Mouse (Mus musculus) embryonic facial prominence, embryonic 10.5 days (tissue): ENCODE data around the gene Plxdc1. TPM values are rescaled to one million over a fixed set of nuclear protein-coding genes. Genes with fewer than 3 reads are reported as not detected.

Experiments used
- DNase-seq: peaks from one replicate; pipeline ENCODE4 v3.0.0-alpha.2; 2017; ENCODE audit warnings: low spot score
- H3K27ac ChIP-seq: fragments of 300-500 bp; sonication (generic); replicated peaks from 2 replicates; pipeline ENCODE4 v1.5.1; 2016; ENCODE audit warnings: mild to moderate bottlenecking
- H3K27me3 ChIP-seq: fragments of 300-500 bp; sonication (generic); replicated peaks from 2 replicates; pipeline ENCODE4 v1.6.1; 2016; ENCODE audit warnings: low read depth, mild to moderate bottlenecking; ENCODE audit not compliant: poor library complexity, severe bottlenecking
- H3K36me3 ChIP-seq: fragments of 300-500 bp; sonication (generic); replicated peaks from 2 replicates; pipeline ENCODE4 v1.6.1; 2016; ENCODE audit warnings: mild to moderate bottlenecking, moderate library complexity
- H3K4me1 ChIP-seq: fragments of 300-500 bp; sonication (generic); 2 replicates; pipeline ENCODE4 v1.6.1; 2016
- H3K4me3 ChIP-seq: fragments of 300-500 bp; sonication (generic); 2 replicates; pipeline ENCODE4 v1.5.1; 2016; ENCODE audit warnings: mild to moderate bottlenecking, moderate library complexity
- H3K9me3 ChIP-seq: fragments of 300-500 bp; sonication (generic); 2 replicates; pipeline ENCODE4 v1.6.1; 2016; ENCODE audit warnings: mild to moderate bottlenecking
- WGBS: fragments of 180-500 bp; shearing (Covaris S2); methylation state at CpG from one replicate; pipeline ENCODE4 v1.1.7; 2016; 5-methylcytosine and 5-hydroxymethylcytosine counted together
- polyA plus RNA-seq: library from polyadenylated mRNA; unstranded; fragments of >200 nt; fragmentation: Nextera tagmentation; extraction: Ambion mirVana; gene quantifications from 2 replicates; pipeline ENCODE4 v1.2.1, GENCODE M21; 2016

Gene Plxdc1
- polyA plus RNA-seq, 1 experiment from 2014 or later: 0.07 TPM

GRCm38 (mm10) chr11:98011716-98012115 is 25.5 kb upstream of the Plxdc1 start:
- Histone ChIP-seq H3K9me3 (no peaks in the 10 kb centered on the region), H3K4me3 (peak overlapping the region; percentile 16; the same call in 1 of the 2 replicates), H3K4me1 (peaks cover 13% of the 10 kb centered on the region), H3K36me3 (peaks cover 58% of the 10 kb centered on the region), H3K27me3 (peaks cover 17% of the 10 kb centered on the region), H3K27ac (no peak overlapping the region)
- no peak for DNase-seq
- WGBS: 59% methylated on average over 9 of the region's 9 CpGs

- 88% methylated on average over 11 of the region's 11 CpGs for WGBS
- peaks cover 38% of the 10 kb centered on the region for H3K27me3 ChIP-seq
- peaks cover 30% of the 10 kb centered on the region for H3K4me1 ChIP-seq
- H3K36me3 ChIP-seq: peaks cover 47% of the 10 kb centered on the region
- H3K4me3 ChIP-seq: no peak overlapping the region
- no peaks in the 10 kb centered on the region for H3K9me3 ChIP-seq
- H3K27ac ChIP-seq: no peak overlapping the region
- DNase-seq: no peak
Observed at GRCm38 (mm10) chr11:98008087-98008486, 21.8 kb upstream of the Plxdc1 start.

GRCm38 (mm10) chr11:98005686-98006085 is 19.4 kb upstream of the Plxdc1 start:
- 87% methylated on average over 10 of the region's 10 CpGs for whole genome bisulfite sequencing
- no peak for DNase-seq
- Histone ChIP-seq H3K4me1 (peaks cover 42% of the 10 kb centered on the region), H3K27ac (no peak overlapping the region), H3K36me3 (peaks cover 38% of the 10 kb centered on the region), H3K27me3 (peaks cover 45% of the 10 kb centered on the region), H3K4me3 (no peak overlapping the region), H3K9me3 (no peaks in the 10 kb centered on the region)

GRCm38 (mm10) chr11:98005076-98005475 is 18.8 kb upstream of the Plxdc1 start:
- Histone ChIP-seq H3K4me3 (peak overlapping the region; percentile 33), H3K27ac (no peak overlapping the region), H3K4me1 (peaks cover 49% of the 10 kb centered on the region), H3K9me3 (no peaks in the 10 kb centered on the region), H3K27me3 (peaks cover 52% of the 10 kb centered on the region), H3K36me3 (peaks cover 33% of the 10 kb centered on the region)
- peak; percentile 49 for DNase-seq
- 30% methylated on average over 13 of the region's 13 CpGs for WGBS

GRCm38 (mm10) chr11:98004161-98004560 is 17.9 kb upstream of the Plxdc1 start:
- Histone ChIP-seq H3K9me3 (no peaks in the 10 kb centered on the region), H3K36me3 (peaks cover 24% of the 10 kb centered on the region), H3K27ac (no peak overlapping the region), H3K4me1 (peaks cover 54% of the 10 kb centered on the region), H3K27me3 (peaks cover 61% of the 10 kb centered on the region), H3K4me3 (no peak overlapping the region)
- DNase-seq: no peak
- 91% methylated on average over 8 of the region's 8 CpGs for WGBS

GRCm38 (mm10) chr11:98003171-98003671 is 17.0 kb upstream of the Plxdc1 start:
- Histone ChIP-seq H3K4me3 (peak overlapping the region; percentile 46), H3K9me3 (no peaks in the 10 kb centered on the region), H3K36me3 (peaks cover 16% of the 10 kb centered on the region), H3K27ac (peak overlapping the region; percentile 30; the same call in 1 of the 2 replicates), H3K4me1 (peaks cover 54% of the 10 kb centered on the region), H3K27me3 (peaks cover 67% of the 10 kb centered on the region)
- 42% methylated on average over 17 of the region's 17 CpGs for WGBS
- no peak for DNase-seq

GRCm38 (mm10) chr11:98002627-98003026 is 16.4 kb upstream of the Plxdc1 start:
- peak overlapping the region; percentile 46 for H3K4me3 ChIP-seq
- peaks cover 54% of the 10 kb centered on the region for H3K4me1 ChIP-seq
- peak; percentile 86 for DNase-seq
- 8% methylated on average over 12 of the region's 12 CpGs for WGBS
- no peaks in the 10 kb centered on the region for H3K9me3 ChIP-seq
- peaks cover 16% of the 10 kb centered on the region for H3K36me3 ChIP-seq
- H3K27ac ChIP-seq: peak overlapping the region; percentile 30; the same call in 1 of the 2 replicates
- H3K27me3 ChIP-seq: peaks cover 73% of the 10 kb centered on the region

GRCm38 (mm10) chr11:98001986-98002385 is 15.7 kb upstream of the Plxdc1 start:
- peaks cover 54% of the 10 kb centered on the region for H3K4me1 ChIP-seq
- H3K27me3 ChIP-seq: peaks cover 77% of the 10 kb centered on the region
- H3K27ac ChIP-seq: no peak overlapping the region
- no peaks in the 10 kb centered on the region for H3K9me3 ChIP-seq
- H3K4me3 ChIP-seq: 0 out of 2 replicates have a peak overlapping the region, but pooled peaks have one; percentile 46
- peaks cover 16% of the 10 kb centered on the region for H3K36me3 ChIP-seq
- DNase-seq: no peak
- 58% methylated on average over 6 of the region's 6 CpGs for WGBS

- peaks cover 16% of the 10 kb centered on the region for H3K36me3 ChIP-seq
- H3K27me3 ChIP-seq: peaks cover 83% of the 10 kb centered on the region
- 40% methylated on average over 11 of the region's 11 CpGs for WGBS
- no peak overlapping the region for H3K27ac ChIP-seq
- DNase-seq: no peak
- no peaks in the 10 kb centered on the region for H3K9me3 ChIP-seq
- H3K4me1 ChIP-seq: peaks cover 54% of the 10 kb centered on the region
- H3K4me3 ChIP-seq: no peak overlapping the region
Observed at GRCm38 (mm10) chr11:98001351-98001824, 15.1 kb upstream of the Plxdc1 start.

- peaks cover 57% of the 10 kb centered on the region for H3K4me1 ChIP-seq
- H3K27ac ChIP-seq: no peak overlapping the region
- 49% methylated on average over 7 of the region's 7 CpGs for WGBS
- H3K36me3 ChIP-seq: peaks cover 15% of the 10 kb centered on the region
- H3K27me3 ChIP-seq: peaks cover 85% of the 10 kb centered on the region
- no peak for DNase-seq
- H3K4me3 ChIP-seq: no peak overlapping the region
- H3K9me3 ChIP-seq: no peaks in the 10 kb centered on the region
Observed at GRCm38 (mm10) chr11:98000378-98001140, 14.3 kb upstream of the Plxdc1 start.

- H3K36me3 ChIP-seq: peaks cover 7% of the 10 kb centered on the region
- H3K27me3 ChIP-seq: peaks cover 86% of the 10 kb centered on the region
- 74% methylated on average over 5 of the region's 5 CpGs for WGBS
- no peak for DNase-seq
- no peak overlapping the region for H3K27ac ChIP-seq
- no peak overlapping the region for H3K4me3 ChIP-seq
- H3K4me1 ChIP-seq: peaks cover 57% of the 10 kb centered on the region
- no peaks in the 10 kb centered on the region for H3K9me3 ChIP-seq
Observed at GRCm38 (mm10) chr11:97999748-98000147, 13.5 kb upstream of the Plxdc1 start.

GRCm38 (mm10) chr11:97998898-97999608 is 12.8 kb upstream of the Plxdc1 start:
- 68% methylated on average over 7 of the region's 7 CpGs for WGBS
- Histone ChIP-seq H3K4me1 (peaks cover 63% of the 10 kb centered on the region), H3K27ac (no peak overlapping the region), H3K36me3 (peaks cover under 1% of the 10 kb centered on the region; the same call in 1 of the 2 replicates), H3K9me3 (no peaks in the 10 kb centered on the region), H3K27me3 (peaks cover 89% of the 10 kb centered on the region), H3K4me3 (no peak overlapping the region)
- DNase-seq: no peak
